ENCODE assay signal across 30 mouse cellular contexts in genomic region chr5:90980297-90980696, GRCm38 (mm10). TPM values are rescaled to one million over a fixed set of nuclear protein-coding genes. Genes with fewer than 3 reads are reported as not detected.
DNase-seq lines count a peak whose midpoint lies in the region; TF ChIP-seq lines count a peak whose summit lies in the region.
"Had no signal": no experiment of that assay in that cellular context is flagged by ENCODE, and none has a peak within 500 bp of the region (broad histone marks: within the 10 kb centered on the region; RNA-seq: fewer than 3 reads in every experiment).

No protein-coding gene starts in this region.

- no peak for TF ChIP-seq POLR2A in heart, adult 2 months (IDR thresholded peaks at IDR 0.05; ENCODE audit: insufficient read depth, low read depth, low read length)

- H3K27ac ChIP-seq in heart, adult 2 months: no peak overlapping the region
- H3K27ac ChIP-seq: embryonic facial prominence, embryonic 12.5 days; embryonic facial prominence, embryonic 15.5 days; heart, embryonic 15.5 days; hindbrain, embryonic 10.5 days; hindbrain, embryonic 13.5 days had no signal

- H3K79me2 ChIP-seq in heart, adult 2 months (replicated peaks; ENCODE audit: control insufficient read depth, insufficient read depth, low read length): no peaks in the 10 kb centered on the region

- no peak for TF ChIP-seq CTCF in heart, adult 2 months (IDR thresholded peaks at IDR 0.05)

- H3K36me3 ChIP-seq in heart, adult 2 months (ENCODE audit: control insufficient read depth, insufficient read depth, low read length): no peaks in the 10 kb centered on the region
- H3K36me3 ChIP-seq: embryonic facial prominence, embryonic 12.5 days; heart, embryonic 12.5 days; heart, embryonic 15.5 days had no signal

- WGBS in heart, adult 2 months: 69% methylated on average over 7 of the region's 7 CpGs

- H3K27me3 ChIP-seq in heart, adult 2 months (ENCODE audit: control insufficient read depth, insufficient read depth, low read length): no peaks in the 10 kb centered on the region
- H3K27me3 ChIP-seq: CH12.LX; embryonic facial prominence, embryonic 12.5 days; embryonic facial prominence, embryonic 15.5 days; heart, embryonic 12.5 days; heart, embryonic 15.5 days; hindbrain, embryonic 13.5 days; Patski had no signal

- no peaks in the 10 kb centered on the region for H3K4me1 ChIP-seq in heart, adult 2 months (ENCODE audit: control insufficient read depth, insufficient read depth, low read length)
- H3K4me1 ChIP-seq: embryonic facial prominence, embryonic 12.5 days; embryonic facial prominence, embryonic 15.5 days; heart, embryonic 12.5 days; heart, embryonic 15.5 days; hindbrain, embryonic 10.5 days; hindbrain, embryonic 13.5 days had no signal

- no peak overlapping the region for H3K9ac ChIP-seq in heart, adult 2 months (ENCODE audit: low read depth, low read length)
- H3K9ac ChIP-seq: embryonic facial prominence, embryonic 12.5 days; embryonic facial prominence, embryonic 15.5 days; forebrain, postnatal 0 days; heart, embryonic 12.5 days; heart, embryonic 15.5 days; hindbrain, embryonic 13.5 days had no signal

- peak; percentile 45 for DNase-seq in heart, adult 11 months
- DNase-seq in heart, adult 2 months: no peak
- peak; percentile 4 to 62 for DNase-seq in left cerebral cortex, postnatal 25 days (ENCODE audit: low spot score in 2 of 2)
- DNase-seq in left cerebral cortex, postnatal 4 days: no peak
- DNase-seq in right cerebral cortex, postnatal 14 days: peak; percentile 5
- DNase-seq in right cerebral cortex, postnatal 4 days: no peak
- DNase-seq: adrenal gland, postnatal 10 days; adrenal gland, postnatal 36 days; B cell, adult 2 months; cerebellum, adult 11 months; cerebellum, adult 2 months; cerebellum, adult 9-11 months; cerebellum, postnatal 25 days; forebrain, postnatal 0 days; gastrocnemius, postnatal 10 days; gastrocnemius, postnatal 36 days; heart, postnatal 10 days; heart, postnatal 36 days had no signal

- intact Hi-C loops in heart, adult 2 months (cut with DNase I): no loop called here
- intact Hi-C loops in left cerebral cortex, postnatal 25 days (cut with DNase I): no loop called here
- intact Hi-C loops in left cerebral cortex, postnatal 4 days (cut with DNase I): no loop called here

- no peak overlapping the region for H3K4me3 ChIP-seq in heart, adult 2 months
- H3K4me3 ChIP-seq: embryonic facial prominence, embryonic 12.5 days; embryonic facial prominence, embryonic 15.5 days; heart, embryonic 12.5 days; heart, embryonic 15.5 days; hindbrain, embryonic 10.5 days; hindbrain, embryonic 13.5 days had no signal

- TF ChIP-seq EP300 in heart, adult 2 months (IDR thresholded peaks at IDR 0.05; ENCODE audit: insufficient read depth, low read depth, low read length): no peak

RNA-seq across cellular contexts. Expression of gene Epgn, which starts 47.0 kb away (rescaled TPM):
- total RNA-seq in heart, adult 2 months (2021): under 1 TPM; 0.30 to 0.50 TPM
- 0.06 TPM in 1 of 2 replicates, not detected in the other for polyA plus RNA-seq in heart, adult 2 months (2012; rRNA removed)
- under 1 TPM in 1 of 2 experiments, not detected in 1; 0.46 TPM for total RNA-seq in left cerebral cortex, postnatal 25 days (2021)
- under 1 TPM in 1 of 2 experiments, not detected in 1; 0.48 TPM for total RNA-seq in left cerebral cortex, postnatal 4 days (2021)
- total RNA-seq: adrenal gland, postnatal 10 days; adrenal gland, postnatal 36 days; CH12.LX; common myeloid progenitor, adult 5-6 weeks; granulocyte monocyte progenitor cell, adult 5-6 weeks had no signal
- polyA plus RNA-seq: G1E; heart, embryonic 12.5 days; hindbrain, embryonic 13.5 days; hindbrain, embryonic 16.5 days had no signal

RNA-seq across cellular contexts. Expression of gene Mthfd2l, which starts 49.4 kb away (rescaled TPM):
- 1 to 10 TPM; 9.1 to 9.8 TPM for total RNA-seq in heart, adult 2 months (2021)
- polyA plus RNA-seq in heart, adult 2 months (2012; rRNA removed): 8.4 and 8.7 TPM in 2 replicates
- 10 to 100 TPM; 14.2 to 14.6 TPM for total RNA-seq in left cerebral cortex, postnatal 25 days (2021)
- 10 to 100 TPM; 28.8 to 29.2 TPM for total RNA-seq in left cerebral cortex, postnatal 4 days (2021)

Comparison
In these comparisons a context has a peak if more than half of its experiments do, and no peak if none do; other contexts are left out.
1. DNase-seq: peak in heart, adult 11 months (single experiment), left cerebral cortex, postnatal 25 days (2 of 2) and right cerebral cortex, postnatal 14 days (single experiment); none in heart, adult 2 months (0 of 2), left cerebral cortex, postnatal 4 days (single experiment) and right cerebral cortex, postnatal 4 days (single experiment).